Mouse (Mus musculus): Measurements from ENCODE around the gene Gpr152. TPM values are rescaled to one million over a fixed set of nuclear protein-coding genes. Genes with fewer than 3 reads are reported as not detected.

Gpr152 gene
- total RNA-seq, 2 experiments from 2014 or later, result not detected

DNA sequence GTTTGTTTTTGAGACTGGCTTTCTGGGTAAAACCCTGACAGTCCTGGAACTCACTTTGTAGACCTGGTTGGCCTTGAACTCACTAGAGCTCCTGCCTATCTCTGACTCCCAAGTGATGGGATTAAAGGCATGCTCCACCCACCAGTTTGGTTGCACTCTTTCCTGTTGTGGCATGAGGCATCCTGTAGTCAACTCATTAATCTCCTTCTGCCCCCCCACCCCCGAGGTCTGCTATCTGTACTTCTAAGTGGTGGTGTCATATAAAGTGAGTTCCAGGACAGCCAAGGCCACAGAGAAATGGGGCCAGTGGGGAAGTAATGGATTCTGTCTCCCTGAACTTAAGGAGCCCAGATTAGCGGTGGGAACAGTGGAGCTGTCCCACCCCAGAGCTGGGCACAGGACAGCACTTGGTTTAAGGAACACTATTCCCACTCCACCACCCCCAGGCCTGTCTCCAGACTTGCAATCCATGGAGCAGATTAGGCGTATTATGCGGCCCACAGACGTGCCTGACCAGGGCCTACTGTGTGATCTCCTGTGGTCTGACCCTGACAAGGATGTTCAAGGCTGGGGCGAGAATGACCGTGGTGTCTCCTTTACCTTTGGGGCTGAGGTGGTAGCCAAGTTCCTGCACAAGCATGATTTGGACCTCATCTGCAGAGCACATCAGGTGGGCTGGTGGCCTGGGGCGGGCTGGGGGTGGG is 54.6 kb downstream of the Gpr152 start:
- Histone ChIP-seq H3K4me3 (no peak overlapping the region), H3K27ac (no peak overlapping the region)
- no peak for TF ChIP-seq CTCF (IDR thresholded peaks at IDR 0.05)
- peak; percentile 10 for DNase-seq
- intact Hi-C loops (cut with DNase I), result loop anchor here (5.0 kb wide), 1 partner anchor 67 kb away; the partner anchor contains the start of gene Aip

DNA sequence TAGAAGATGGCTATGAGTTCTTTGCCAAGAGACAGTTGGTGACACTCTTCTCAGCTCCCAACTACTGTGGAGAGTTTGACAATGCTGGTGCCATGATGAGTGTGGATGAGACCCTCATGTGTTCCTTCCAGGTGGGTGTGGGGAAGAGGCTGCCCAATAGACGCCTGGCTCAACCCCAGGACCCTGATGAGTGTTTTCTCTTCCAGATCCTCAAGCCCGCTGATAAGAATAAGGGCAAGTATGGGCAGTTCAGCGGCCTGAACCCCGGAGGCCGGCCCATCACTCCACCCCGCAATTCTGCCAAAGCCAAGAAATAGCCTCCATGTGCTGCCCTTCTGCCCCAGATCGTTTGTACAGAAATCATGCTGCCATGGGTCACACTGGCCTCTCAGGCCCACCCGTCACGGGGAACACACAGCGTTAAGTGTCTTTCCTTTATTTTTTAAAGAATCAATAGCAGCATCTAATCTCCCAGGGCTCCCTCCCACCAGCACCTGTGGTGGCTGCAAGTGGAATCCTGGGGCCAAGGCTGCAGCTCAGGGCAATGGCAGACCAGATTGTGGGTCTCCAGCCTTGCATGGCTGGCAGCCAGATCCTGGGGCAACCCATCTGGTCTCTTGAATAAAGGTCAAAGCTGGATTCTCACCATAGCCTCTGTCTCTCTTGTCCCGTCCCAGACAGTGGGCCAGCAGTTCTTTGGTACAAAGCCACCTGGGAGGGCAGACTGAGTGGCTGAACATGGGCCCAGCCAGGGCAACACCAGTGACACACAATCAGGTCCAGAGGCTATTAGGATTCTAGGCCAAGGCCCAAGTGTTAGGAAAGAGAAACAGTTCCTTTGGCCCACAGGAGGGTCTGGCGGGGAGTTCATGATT is 55.4 kb downstream of the Gpr152 start:
- Histone ChIP-seq H3K4me3 (no peak overlapping the region), H3K27ac (no peak overlapping the region)
- intact Hi-C loops (cut with DNase I), result loop anchor here (5.0 kb wide), 1 partner anchor 68 kb away; the partner anchor contains the start of gene Aip
- peak; percentile 41 for DNase-seq
- TF ChIP-seq CTCF (IDR thresholded peaks at IDR 0.05), result no peak

Other genes starting within 250 kb of the Gpr152 start
- gene Tcirg1, start 232.7 kb upstream of the Gpr152 start, total RNA-seq (2021), result 1 to 10 TPM; 5.1 to 5.8 TPM
- 100 to 1,000 TPM; 211 to 334 TPM for gene Ndufs8, start 227.0 kb upstream of the Gpr152 start, total RNA-seq (2021)
- under 1 TPM; 0.77 to 0.98 TPM for gene Aldh3b1, start 210.0 kb upstream of the Gpr152 start, total RNA-seq (2021)
- gene Unc93b1, start 204.6 kb upstream of the Gpr152 start, total RNA-seq (2021), result 1 to 10 TPM; 3.6 to 6.4 TPM
- gene Aldh3b3, start 181.1 kb upstream of the Gpr152 start, total RNA-seq (2021), result not detected
- gene Aldh3b2, start 167.5 kb upstream of the Gpr152 start, total RNA-seq (2021), result under 1 TPM; 0.11 to 0.15 TPM
- gene Acy3, start 153.2 kb upstream of the Gpr152 start, total RNA-seq (2021), result 1 to 10 TPM; 1.7 to 2.6 TPM
- gene Tbx10, start 147.0 kb upstream of the Gpr152 start, total RNA-seq (2021), result not detected
- gene Nudt8, start 139.2 kb upstream of the Gpr152 start, total RNA-seq (2021), result 10 to 100 TPM; 19.2 to 31.9 TPM
- under 1 TPM; 0.33 to 0.56 TPM for gene Gm49405, start 139.2 kb upstream of the Gpr152 start, total RNA-seq (2021)
- 1 to 10 TPM in 1 of 2 experiments, under 1 TPM in 1; 0.56 to 2.6 TPM for gene Doc2g, start 136.5 kb upstream of the Gpr152 start, total RNA-seq (2021)
- 100 to 1,000 TPM; 399 to 553 TPM for gene Ndufv1, start 127.0 kb upstream of the Gpr152 start, total RNA-seq (2021)
- 100 to 1,000 TPM; 386 to 408 TPM for gene Gstp1, start 101.8 kb upstream of the Gpr152 start, total RNA-seq (2021)
- gene Gstp2, start 93.8 kb upstream of the Gpr152 start, total RNA-seq (2021), result 100 to 1,000 TPM; 169 to 183 TPM
- gene Gstp3, start 80.2 kb upstream of the Gpr152 start, total RNA-seq (2021), result not detected
- not detected for gene Cabp2, start 58.2 kb upstream of the Gpr152 start, total RNA-seq (2021)
- gene Cdk2ap2, start 42.6 kb upstream of the Gpr152 start, total RNA-seq (2021), result 10 to 100 TPM; 17.9 to 22.4 TPM
- 1 to 10 TPM; 2.3 to 2.5 TPM for gene Pitpnm1, start 39.8 kb upstream of the Gpr152 start, total RNA-seq (2021)
- 10 to 100 TPM; 69.9 to 71.8 TPM for gene Aip, start 13.9 kb upstream of the Gpr152 start, total RNA-seq (2021)
- not detected for gene Cabp4, start 4.2 kb downstream of the Gpr152 start, total RNA-seq (2021)
- 10 to 100 TPM in 1 of 2 experiments, 1 to 10 TPM in 1; 9.8 to 14.7 TPM for gene Coro1b, start 8.8 kb downstream of the Gpr152 start, total RNA-seq (2021)
- gene Ptprcap, start 13.8 kb downstream of the Gpr152 start, total RNA-seq (2021), result under 1 TPM in 1 of 2 experiments, not detected in 1; 0.43 TPM
- 10 to 100 TPM; 24.8 to 27.8 TPM for gene Rps6kb2, start 23.6 kb downstream of the Gpr152 start, total RNA-seq (2021)
- gene Carns1, start 35.7 kb downstream of the Gpr152 start, total RNA-seq (2021), result 10 to 100 TPM; 23.1 to 25.9 TPM
- gene Tbc1d10c, start 51.5 kb downstream of the Gpr152 start, total RNA-seq (2021), result 1 to 10 TPM; 6.7 to 6.8 TPM
- 100 to 1,000 TPM; 201 to 214 TPM for gene Ppp1ca, start 52.3 kb downstream of the Gpr152 start, total RNA-seq (2021)
- gene Rad9a, start 61.9 kb downstream of the Gpr152 start, total RNA-seq (2021), result 1 to 10 TPM; 2.8 to 3.4 TPM
- under 1 TPM; 0.38 to 0.89 TPM for gene Clcf1, start 74.5 kb downstream of the Gpr152 start, total RNA-seq (2021)
- gene AC109138.7, start 74.6 kb downstream of the Gpr152 start, total RNA-seq (2021), result not detected
- gene Pold4, start 92.1 kb downstream of the Gpr152 start, total RNA-seq (2021), result 10 to 100 TPM; 13.6 to 16.4 TPM
- gene Ssh3, start 129.4 kb downstream of the Gpr152 start, total RNA-seq (2021), result 1 to 10 TPM; 3.3 to 3.9 TPM
- gene Ankrd13d, start 143.3 kb downstream of the Gpr152 start, total RNA-seq (2021), result under 1 TPM; 0.45 to 0.64 TPM
- 10 to 100 TPM; 56.6 to 61.2 TPM for gene Grk2, start 166.4 kb downstream of the Gpr152 start, total RNA-seq (2021)

Measured in gastrocnemius, adult 2 months (tissue).